ENCODE assay signal across 11 mouse cellular contexts in genomic region chr5:75961741-75962469, GRCm38 (mm10). TPM values are rescaled to one million over a fixed set of nuclear protein-coding genes. Genes with fewer than 3 reads are reported as not detected.
DNase-seq lines count a peak whose midpoint lies in the region; ATAC-seq and TF ChIP-seq lines count a peak whose summit lies in the region.
"Had no signal": no experiment of that assay in that cellular context is flagged by ENCODE, and none has a peak within 500 bp of the region (broad histone marks: within the 10 kb centered on the region; RNA-seq: fewer than 3 reads in every experiment).

No protein-coding gene starts in this region.

- peaks cover 76% of the 10 kb centered on the region for H3K36me3 ChIP-seq in heart, adult 2 months (ENCODE audit: control insufficient read depth, insufficient read depth, low read length)
- H3K36me3 ChIP-seq in heart, embryonic 11.5 days (ENCODE audit: control insufficient read depth, insufficient read depth, low read length): no peaks in the 10 kb centered on the region
- H3K36me3 ChIP-seq in liver, adult 2 months (ENCODE audit: control insufficient read depth, insufficient read depth, low read length): peaks cover 10% of the 10 kb centered on the region; the same call in 1 of the 2 replicates
- H3K36me3 ChIP-seq: limb, embryonic 12.5 days had no signal

- peak; percentile 92 for TF ChIP-seq EP300 in heart, adult 2 months (IDR thresholded peaks at IDR 0.05; ENCODE audit: insufficient read depth, low read depth, low read length)

- no peaks in the 10 kb centered on the region for H3K9me3 ChIP-seq in heart, embryonic 11.5 days (replicated peaks; ENCODE audit: control insufficient read depth, low read length)
- H3K9me3 ChIP-seq: limb, embryonic 12.5 days had no signal

- peak; percentile 73 for TF ChIP-seq POLR2A in heart, adult 2 months (IDR thresholded peaks at IDR 0.05; ENCODE audit: insufficient read depth, low read depth, low read length)
- TF ChIP-seq POLR2A in liver, adult 2 months (IDR thresholded peaks at IDR 0.05; ENCODE audit: extremely low read depth, insufficient read depth, low read length): no peak
- no peak for TF ChIP-seq POLR2A in cerebellum, adult 2 months (IDR thresholded peaks at IDR 0.05; ENCODE audit: borderline replicate concordance, insufficient read depth, low read length)

- DNase-seq in heart, adult 2 months: peak in 1 of 2 experiments; percentile 58
- DNase-seq in heart, postnatal 36 days: no peak
- peak; percentile 22 for DNase-seq in liver, adult 2 months (ENCODE audit: extremely low read depth, low read depth, low spot score)
- no peak for DNase-seq in cerebellum, adult 2 months
- no peak for DNase-seq in embryo, embryonic 10 days (ENCODE audit: low spot score)

- 20% methylated on average over 19 of the region's 19 CpGs for WGBS in heart, adult 2 months
- WGBS in heart, embryonic 11.5 days (ENCODE audit: insufficient replicate concordance): 27% methylated on average over 19 of the region's 19 CpGs
- WGBS in liver, adult 2 months: 63% methylated on average over 19 of the region's 19 CpGs
- WGBS in cerebellum, adult 2 months: 90% methylated on average over 19 of the region's 19 CpGs

- peak; percentile 85 for ATAC-seq in heart, embryonic 11.5 days (replicated peaks; ENCODE audit: insufficient number of reproducible peaks, low FRiP score, low TSS enrichment)
- ATAC-seq in megakaryocyte progenitor cell, adult 5-6 weeks (replicated peaks; ENCODE audit: poor library complexity): peak; percentile 83
- no peak for ATAC-seq in cerebellum, adult (ENCODE audit: insufficient number of reproducible peaks, low FRiP score, low TSS enrichment)

- intact Hi-C loops in heart, adult 2 months (cut with DNase I): loop anchor here (2.0 kb wide), 2 partner anchors 15 to 17 kb away; no protein-coding TSS in a partner anchor
- intact Hi-C loops in heart, postnatal 36 days (cut with DNase I): loop anchor here (2.0 kb wide), 1 partner anchor 15 kb away; no protein-coding TSS in a partner anchor

- H3K4me2 ChIP-seq in heart, embryonic 11.5 days: peak overlapping the region; percentile 48
- H3K4me2 ChIP-seq: limb, embryonic 12.5 days had no signal

- peak overlapping the region; percentile 2; the same call in 1 of the 2 replicates for H3K9ac ChIP-seq in heart, adult 2 months (ENCODE audit: low read depth, low read length)
- H3K9ac ChIP-seq in heart, embryonic 11.5 days (ENCODE audit: low read depth, low read length): no peak overlapping the region
- no peak overlapping the region for H3K9ac ChIP-seq in liver, adult 2 months (ENCODE audit: low read depth, low read length)
- H3K9ac ChIP-seq: limb, embryonic 12.5 days had no signal

- H3K27me3 ChIP-seq in heart, adult 2 months (ENCODE audit: control insufficient read depth, insufficient read depth, low read length): no peaks in the 10 kb centered on the region
- H3K27me3 ChIP-seq in heart, embryonic 11.5 days (ENCODE audit: control insufficient read depth, insufficient read depth, low read length): no peaks in the 10 kb centered on the region
- H3K27me3 ChIP-seq in liver, adult 2 months (ENCODE audit: control insufficient read depth, insufficient read depth, low read length): no peaks in the 10 kb centered on the region
- H3K27me3 ChIP-seq in cerebellum, adult 2 months (ENCODE audit: control insufficient read depth, insufficient read depth, low read length): no peaks in the 10 kb centered on the region; the same call in 1 of the 2 replicates
- H3K27me3 ChIP-seq: limb, embryonic 12.5 days had no signal

- TF ChIP-seq CTCF in heart, adult 2 months (IDR thresholded peaks at IDR 0.05): no peak
- TF ChIP-seq CTCF in liver, adult 2 months (IDR thresholded peaks at IDR 0.05; ENCODE audit: low read depth, low read length): no peak
- TF ChIP-seq CTCF in cerebellum, adult 2 months (IDR thresholded peaks at IDR 0.05; ENCODE audit: borderline replicate concordance, insufficient read depth, low read depth, low read length): no peak

- H3K27ac ChIP-seq in heart, adult 2 months: peak overlapping the region; percentile 75
- peak overlapping the region; percentile 50; the same call in 1 of the 2 replicates for H3K27ac ChIP-seq in heart, embryonic 11.5 days (ENCODE audit: low read depth, low read length)
- no peak overlapping the region for H3K27ac ChIP-seq in liver, adult 2 months (replicated peaks; ENCODE audit: insufficient read depth, low read depth, low read length)
- no peak overlapping the region for H3K27ac ChIP-seq in cerebellum, adult 2 months (ENCODE audit: insufficient read depth, low read length)
- H3K27ac ChIP-seq: kidney, postnatal 0 days; limb, embryonic 12.5 days had no signal

- peaks cover 2% of the 10 kb centered on the region; the same call in 1 of the 2 replicates for H3K79me2 ChIP-seq in heart, adult 2 months (replicated peaks; ENCODE audit: control insufficient read depth, insufficient read depth, low read length)
- H3K79me2 ChIP-seq in liver, adult 2 months (ENCODE audit: control insufficient read depth, insufficient read depth, low read length): no peaks in the 10 kb centered on the region

- H3K4me3 ChIP-seq in heart, adult 2 months: no peak overlapping the region
- H3K4me3 ChIP-seq in heart, embryonic 11.5 days (ENCODE audit: low read depth, low read length): no peak overlapping the region
- no peak overlapping the region for H3K4me3 ChIP-seq in liver, adult 2 months (ENCODE audit: insufficient read depth, low read depth, low read length)
- no peak overlapping the region for H3K4me3 ChIP-seq in cerebellum, adult 2 months (replicated peaks; ENCODE audit: insufficient read depth, low read depth, low read length)
- H3K4me3 ChIP-seq: limb, embryonic 12.5 days had no signal

- peaks cover 20% of the 10 kb centered on the region for H3K4me1 ChIP-seq in heart, adult 2 months (ENCODE audit: control insufficient read depth, insufficient read depth, low read length)
- H3K4me1 ChIP-seq in heart, embryonic 11.5 days (ENCODE audit: control insufficient read depth, insufficient read depth, low read length): peaks cover 19% of the 10 kb centered on the region
- H3K4me1 ChIP-seq in liver, adult 2 months (ENCODE audit: control insufficient read depth, insufficient read depth, low read length): no peaks in the 10 kb centered on the region; the same call in none of the 2 replicates
- H3K4me1 ChIP-seq in cerebellum, adult 2 months (ENCODE audit: control insufficient read depth, insufficient read depth, low read length): no peaks in the 10 kb centered on the region
- H3K4me1 ChIP-seq: limb, embryonic 12.5 days had no signal

RNA-seq across cellular contexts. Expression of gene Kdr, which starts 16.4 kb away (rescaled TPM):
- total RNA-seq in heart, adult 2 months (2021): 10 to 100 TPM; 70.7 to 78.2 TPM
- polyA plus RNA-seq in heart, adult 2 months (2012; rRNA removed): 38.3 and 73.9 TPM in 2 replicates
- 100 to 1,000 TPM in 1 of 2 experiments, 10 to 100 TPM in 1; 80.1 to 100 TPM for total RNA-seq in heart, postnatal 36 days (2021)
- 31.6 and 46.9 TPM in 2 replicates for polyA plus RNA-seq in heart, embryonic 11.5 days (2014; fragmentation: Nextera tagmentation; extraction: Ambion mirVana)
- total RNA-seq in liver, adult 2 months (2014; rRNA removed): 33.4 and 35.1 TPM in 2 replicates
- polyA plus RNA-seq in liver, adult 2 months (2012; rRNA removed): 5.8 and 7.8 TPM in 2 replicates
- 0.02 and 0.10 TPM in 2 replicates for total RNA-seq in megakaryocyte progenitor cell, adult 5-6 weeks (2015)
- total RNA-seq in megakaryocyte progenitor cell, adult 5-6 weeks (2017): not detected in 2 replicates
- 6.7 and 7.1 TPM in 2 replicates for polyA plus RNA-seq in cerebellum, adult 2 months (2012; rRNA removed)
- total RNA-seq: monocyte, adult 5-6 weeks had no signal

Comparison
In these comparisons a context has a peak if more than half of its experiments do, and no peak if none do; other contexts are left out.
1. H3K27ac ChIP-seq: peak in heart, adult 2 months (single experiment) and heart, embryonic 11.5 days (single experiment); none in liver, adult 2 months (single experiment) and cerebellum, adult 2 months (single experiment).
2. RNA of gene Kdr, which starts 16.4 kb away (total RNA-seq): 80.1 to 100 TPM in heart, postnatal 36 days, 70.7 to 78.2 TPM in heart, adult 2 months and 33.4 to 35.1 TPM in liver, adult 2 months; 0.02 to 0.10 TPM in megakaryocyte progenitor cell, adult 5-6 weeks; every median in the first group is over 10 times any median in the second.